Mouse (Mus musculus) effector memory CD4-positive, alpha-beta T cell, adult 7 months (primary cell): Measurements from ENCODE around the gene Lilra5. TPM values are rescaled to one million over a fixed set of nuclear protein-coding genes. Genes with fewer than 3 reads are reported as not detected.

Source experiments
- polyA plus RNA-seq: library from polyadenylated mRNA; unstranded; fragments of 100-300 nt; shearing (Covaris generic); gene quantifications from one replicate; pipeline ENCODE4 v1.2.1, GENCODE M21; 2017

Gene Lilra5
- not detected for polyA plus RNA-seq

DNA sequence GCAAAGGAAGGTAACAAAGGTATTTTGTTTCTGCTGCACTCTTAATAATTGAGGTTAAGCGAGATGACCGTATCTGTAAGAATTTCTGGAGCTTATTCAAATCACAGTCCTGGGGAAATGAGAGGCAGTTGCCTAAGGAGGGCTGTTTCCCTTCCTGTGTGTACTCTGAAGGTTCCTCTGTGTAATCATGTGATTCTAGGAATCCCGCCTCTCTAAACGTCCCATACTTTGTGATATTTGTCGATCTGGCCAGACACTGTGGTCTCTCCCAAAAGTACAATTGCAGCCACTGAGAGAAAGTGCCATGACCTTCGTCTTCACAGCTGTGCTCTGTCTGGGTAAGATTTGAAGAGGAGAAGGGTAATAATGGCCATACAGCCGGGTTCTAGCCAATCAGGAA is at the start of gene Lilra5:
Gene Lilra5 (plus strand): TSS at position 301 of the 400 bp plus-strand sequence.

Other genes starting within 250 kb of the Lilra5 start
- 20.8 TPM for gene Lair1, start 174.6 kb upstream of the Lilra5 start, polyA plus RNA-seq
- gene Ttyh1, start 118.3 kb upstream of the Lilra5 start, polyA plus RNA-seq: 1.2 TPM
- 139 TPM for gene Leng8, start 100.7 kb upstream of the Lilra5 start, polyA plus RNA-seq
- 18.7 TPM for gene Leng9, start 87.4 kb upstream of the Lilra5 start, polyA plus RNA-seq
- not detected for gene Cdc42ep5, start 72.9 kb upstream of the Lilra5 start, polyA plus RNA-seq
- not detected for gene Ncr1, start 100.0 kb downstream of the Lilra5 start, polyA plus RNA-seq
- not detected for gene Gp6, start 160.0 kb downstream of the Lilra5 start, polyA plus RNA-seq
- 3.0 TPM for gene Rdh13, start 207.9 kb downstream of the Lilra5 start, polyA plus RNA-seq
- gene Eps8l1, start 222.9 kb downstream of the Lilra5 start, polyA plus RNA-seq: 9.4 TPM